Mouse (Mus musculus): ENCODE measurements around the gene March10.

- no peak for TF ChIP-seq CTCF (IDR thresholded peaks at IDR 0.05)
- TF ChIP-seq POLR2A (IDR thresholded peaks at IDR 0.05; ENCODE audit: insufficient read depth, low read depth, low read length), result no peak
Observed at GRCm38 (mm10) chr11:105366051-105366450, 90.5 kb downstream of the March10 start.
